Mouse (Mus musculus) hindbrain, postnatal 0 days (tissue): ENCODE data around the gene Coa5. TPM values are rescaled to one million over a fixed set of nuclear protein-coding genes. Genes with fewer than 3 reads are reported as not detected.

ENCODE experiments used
- ATAC-seq: fragments of 200-750 bp; cut with Nextera tagmentation; 2 replicates; pipeline ENCODE4 v1.8.0; 2017; ENCODE audit warnings: mild to moderate bottlenecking, moderate TSS enrichment, moderate library complexity
- DNase-seq: peaks from one replicate; pipeline ENCODE4 v3.0.0-alpha.2; 2015; ENCODE audit warnings: low spot score
- H3K27ac ChIP-seq: fragments of 300-500 bp; sonication (generic); 2 replicates; pipeline ENCODE4 v1.5.1; 2014; ENCODE audit warnings: mild to moderate bottlenecking
- H3K27me3 ChIP-seq: fragments of 300-500 bp; sonication (generic); 2 replicates; pipeline ENCODE4 v1.6.1; 2014; ENCODE audit warnings: low read length, mixed read lengths; ENCODE audit not compliant: insufficient read depth
- H3K36me3 ChIP-seq: fragments of 300-500 bp; sonication (generic); 2 replicates; pipeline ENCODE4 v1.6.1; 2014; ENCODE audit warnings: low read length, mixed read lengths; ENCODE audit not compliant: insufficient read depth
- H3K4me1 ChIP-seq: fragments of 300-500 bp; sonication (generic); 2 replicates; pipeline ENCODE4 v1.6.1; 2014; ENCODE audit warnings: antibody characterized with exemption, low read length, mixed read lengths; ENCODE audit not compliant: insufficient read depth
- H3K4me2 ChIP-seq: fragments of 300-500 bp; sonication (generic); 2 replicates; pipeline ENCODE4 v1.6.1; 2014; ENCODE audit warnings: low read depth, mild to moderate bottlenecking, low read length, moderate library complexity, mixed read lengths
- H3K4me3 ChIP-seq: fragments of 300-500 bp; sonication (generic); 2 replicates; pipeline ENCODE4 v1.5.1; 2014; ENCODE audit warnings: low read length
- H3K9ac ChIP-seq: fragments of 300-500 bp; sonication (generic); replicated peaks from 2 replicates; pipeline ENCODE4 v1.6.1; 2014; ENCODE audit warnings: mild to moderate bottlenecking, low read length, moderate library complexity, mixed read lengths
- H3K9me3 ChIP-seq: fragments of 300-500 bp; sonication (generic); 2 replicates; pipeline ENCODE4 v1.6.1; 2016; ENCODE audit warnings: low read length, mixed read lengths
- CTCF ChIP-seq: IDR thresholded peaks from 2 replicates; pipeline ENCODE4 v1.5.1; 2016; ENCODE audit warnings: antibody characterized with exemption, control low read depth, low read depth
- WGBS: fragments of 180-500 bp; shearing (Covaris S2); extraction: QIAGEN DNeasy Blood & Tissue Kit; methylation state at CpG from one replicate; pipeline ENCODE4 v1.1.7; 2014; 5-methylcytosine and 5-hydroxymethylcytosine counted together
- polyA plus RNA-seq: library from polyadenylated mRNA; unstranded; fragments of >200 nt; fragmentation: Nextera tagmentation; extraction: Ambion mirVana; gene quantifications from 2 replicates; pipeline ENCODE4 v1.2.1, GENCODE M21; 2015
- total RNA-seq: library from RNA; depleted of rRNA; stranded (reverse); fragments of >200 nt; gene quantifications from 2 replicates; pipeline ENCODE4 v1.2.3, GENCODE M21; 2014

Gene Coa5
- total and polyA plus RNA-seq, 2 experiments from 2014 or later, result 43.7 to 44.4 TPM

- no peaks in the 10 kb centered on the region for H3K36me3 ChIP-seq
- no peak overlapping the region for H3K4me2 ChIP-seq
- no peaks in the 10 kb centered on the region for H3K4me1 ChIP-seq
- no peak overlapping the region for H3K9ac ChIP-seq
- H3K27ac ChIP-seq, result no peak overlapping the region
- no peaks in the 10 kb centered on the region for H3K9me3 ChIP-seq
- no peak overlapping the region for H3K4me3 ChIP-seq
- ATAC-seq, result no peak
- no peak for TF ChIP-seq CTCF
- DNase-seq, result no peak
- H3K27me3 ChIP-seq, result no peaks in the 10 kb centered on the region
- 78% methylated on average over 3 of the region's 3 CpGs for WGBS
These were observed 21.2 kb downstream of the Coa5 start for GRCm38 (mm10) chr1:37408678-37409077.

GRCm38 (mm10) chr1:37408059-37408458 is 21.8 kb downstream of the Coa5 start:
- no peak overlapping the region for H3K27ac ChIP-seq
- no peak for TF ChIP-seq CTCF
- DNase-seq, result no peak
- ATAC-seq, result no peak
- H3K9me3 ChIP-seq, result no peaks in the 10 kb centered on the region
- H3K4me2 ChIP-seq, result no peak overlapping the region
- H3K9ac ChIP-seq, result no peak overlapping the region
- H3K4me1 ChIP-seq, result no peaks in the 10 kb centered on the region
- no peaks in the 10 kb centered on the region for H3K36me3 ChIP-seq
- no peaks in the 10 kb centered on the region for H3K27me3 ChIP-seq
- H3K4me3 ChIP-seq, result no peak overlapping the region
- WGBS, result 89% methylated on average over 8 of the region's 8 CpGs

GRCm38 (mm10) chr1:37407228-37407627 is 22.7 kb downstream of the Coa5 start:
- no peaks in the 10 kb centered on the region for H3K9me3 ChIP-seq
- H3K27ac ChIP-seq, result no peak overlapping the region
- no peak overlapping the region for H3K4me2 ChIP-seq
- no peaks in the 10 kb centered on the region for H3K27me3 ChIP-seq
- ATAC-seq (no peak), DNase-seq (no peak)
- WGBS, result 79% methylated on average over 8 of the region's 8 CpGs
- no peaks in the 10 kb centered on the region for H3K4me1 ChIP-seq
- H3K36me3 ChIP-seq, result peaks cover 5% of the 10 kb centered on the region; the same call in 1 of the 2 replicates
- H3K9ac ChIP-seq, result no peak overlapping the region
- no peak overlapping the region for H3K4me3 ChIP-seq
- no peak for TF ChIP-seq CTCF

GRCm38 (mm10) chr1:37405137-37405536 is 24.8 kb downstream of the Coa5 start:
- no peaks in the 10 kb centered on the region for H3K9me3 ChIP-seq
- H3K27me3 ChIP-seq, result no peaks in the 10 kb centered on the region
- H3K4me1 ChIP-seq, result no peaks in the 10 kb centered on the region
- 0 out of 2 replicates have a peak overlapping the region, but pooled peaks have one; percentile 5 for H3K27ac ChIP-seq
- no peak overlapping the region for H3K9ac ChIP-seq
- TF ChIP-seq CTCF, result no peak
- WGBS, result 44% methylated on average over 2 of the region's 2 CpGs
- no peak overlapping the region for H3K4me3 ChIP-seq
- H3K4me2 ChIP-seq, result no peak overlapping the region
- ATAC-seq (peak; percentile 76), DNase-seq (peak; percentile 31)
- peaks cover 7% of the 10 kb centered on the region; the same call in 1 of the 2 replicates for H3K36me3 ChIP-seq

GRCm38 (mm10) chr1:37401687-37402086 is 28.2 kb downstream of the Coa5 start:
- peaks cover 25% of the 10 kb centered on the region for H3K36me3 ChIP-seq
- peak; percentile 74 for DNase-seq
- H3K27me3 ChIP-seq, result no peaks in the 10 kb centered on the region
- TF ChIP-seq CTCF, result peak; percentile 79
- WGBS, result 56% methylated on average over 4 of the region's 4 CpGs
- H3K27ac ChIP-seq, result no peak overlapping the region
- ATAC-seq, result peak; percentile 21; the same call in 1 of the 2 replicates
- H3K4me3 ChIP-seq, result no peak overlapping the region
- H3K9me3 ChIP-seq, result no peaks in the 10 kb centered on the region
- no peak overlapping the region for H3K9ac ChIP-seq
- H3K4me1 ChIP-seq, result no peaks in the 10 kb centered on the region
- no peak overlapping the region for H3K4me2 ChIP-seq

- TF ChIP-seq CTCF, result no peak
- ATAC-seq (no peak), DNase-seq (no peak)
- Histone ChIP-seq H3K9me3 (no peaks in the 10 kb centered on the region), H3K4me1 (no peaks in the 10 kb centered on the region), H3K27me3 (no peaks in the 10 kb centered on the region), H3K9ac (no peak overlapping the region), H3K4me3 (no peak overlapping the region), H3K36me3 (peaks cover 43% of the 10 kb centered on the region), H3K4me2 (no peak overlapping the region), H3K27ac (no peak overlapping the region)
- WGBS, result 67% methylated on average over 8 of the region's 8 CpGs
These were observed 30.2 kb downstream of the Coa5 start for GRCm38 (mm10) chr1:37399734-37400133.

- H3K4me2 ChIP-seq, result no peak overlapping the region
- 37% methylated on average over 3 of the region's 3 CpGs for WGBS
- ATAC-seq, result no peak
- H3K9ac ChIP-seq, result no peak overlapping the region
- TF ChIP-seq CTCF, result no peak
- H3K27me3 ChIP-seq, result no peaks in the 10 kb centered on the region
- H3K9me3 ChIP-seq, result no peaks in the 10 kb centered on the region
- H3K4me1 ChIP-seq, result no peaks in the 10 kb centered on the region
- H3K36me3 ChIP-seq, result peaks cover 46% of the 10 kb centered on the region
- H3K27ac ChIP-seq, result no peak overlapping the region
- no peak overlapping the region for H3K4me3 ChIP-seq
- DNase-seq, result no peak
These were observed 30.9 kb downstream of the Coa5 start for GRCm38 (mm10) chr1:37398961-37399360.
